Mouse (Mus musculus) ES-CJ7 (cell line): ENCODE results near the gene Serpinb6e.

Experiments
- DNase-seq: peaks from one replicate; pipeline ENCODE4 v3.0.0; 2011; ENCODE audit warnings: low read depth, low spot score

Serpinb6e gene

DNA sequence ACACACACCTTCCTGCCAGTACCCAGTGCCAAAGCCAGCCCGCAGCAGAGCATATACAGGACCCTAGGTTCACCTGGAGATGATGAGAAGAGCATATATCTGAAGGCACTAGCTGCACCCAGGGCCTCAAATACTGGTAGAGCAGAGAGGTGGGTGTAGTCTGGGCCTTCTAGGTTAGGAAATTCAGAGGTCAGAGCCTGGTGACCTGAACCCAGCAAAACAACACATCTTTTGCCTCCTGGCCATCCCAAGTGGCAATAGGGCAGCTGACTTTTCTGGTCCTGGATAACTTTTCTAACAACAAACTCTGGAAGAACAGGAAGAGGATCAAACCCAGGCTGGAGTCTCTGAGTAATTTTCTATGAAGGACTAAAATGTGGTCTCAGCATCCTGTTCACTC is at the start of gene Serpinb6e:
Gene Serpinb6e (minus strand): TSS at position 101 of the 400 bp plus-strand sequence.
- DNase-seq: no peak

DNA sequence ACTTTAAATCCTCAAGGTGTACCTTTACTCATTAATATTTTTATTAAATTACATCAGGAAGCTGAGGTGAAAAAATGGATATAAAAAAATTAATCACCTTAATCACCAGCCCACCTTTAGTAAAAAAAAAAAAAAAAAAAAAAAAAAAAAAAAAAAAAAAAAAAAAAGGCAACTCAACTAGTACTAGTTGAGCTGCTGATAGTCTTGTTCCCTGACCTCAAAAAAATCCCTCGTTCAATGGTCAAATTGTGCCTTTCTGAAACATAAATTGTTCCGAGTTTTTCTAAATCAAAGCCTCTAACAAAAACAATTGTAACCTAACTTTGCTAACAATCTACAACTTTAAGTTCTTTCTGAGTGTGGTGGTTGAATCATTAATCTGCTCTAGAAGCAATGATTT is 12.5 kb downstream of the Serpinb6e start:
- no peak for DNase-seq

DNA sequence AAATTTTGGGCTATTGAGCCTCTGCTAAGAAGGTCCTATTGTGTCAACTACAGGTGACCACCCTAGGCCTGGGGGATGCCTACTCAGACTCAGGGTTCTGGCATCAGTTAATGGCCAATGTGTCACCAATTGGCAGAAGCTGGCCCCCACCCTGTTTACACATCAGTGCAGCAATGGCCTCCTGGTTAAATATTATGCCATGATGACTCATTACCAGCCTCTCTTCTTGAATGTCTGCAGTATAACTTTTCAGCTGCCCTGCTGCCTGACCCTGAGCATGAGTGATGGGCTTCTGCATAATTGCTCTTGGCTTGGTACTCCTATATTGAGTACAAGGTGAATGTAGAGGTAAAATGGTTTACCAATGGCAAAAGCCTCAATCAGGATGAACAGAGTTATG is 19.8 kb downstream of the Serpinb6e start:
- no peak for DNase-seq

DNA sequence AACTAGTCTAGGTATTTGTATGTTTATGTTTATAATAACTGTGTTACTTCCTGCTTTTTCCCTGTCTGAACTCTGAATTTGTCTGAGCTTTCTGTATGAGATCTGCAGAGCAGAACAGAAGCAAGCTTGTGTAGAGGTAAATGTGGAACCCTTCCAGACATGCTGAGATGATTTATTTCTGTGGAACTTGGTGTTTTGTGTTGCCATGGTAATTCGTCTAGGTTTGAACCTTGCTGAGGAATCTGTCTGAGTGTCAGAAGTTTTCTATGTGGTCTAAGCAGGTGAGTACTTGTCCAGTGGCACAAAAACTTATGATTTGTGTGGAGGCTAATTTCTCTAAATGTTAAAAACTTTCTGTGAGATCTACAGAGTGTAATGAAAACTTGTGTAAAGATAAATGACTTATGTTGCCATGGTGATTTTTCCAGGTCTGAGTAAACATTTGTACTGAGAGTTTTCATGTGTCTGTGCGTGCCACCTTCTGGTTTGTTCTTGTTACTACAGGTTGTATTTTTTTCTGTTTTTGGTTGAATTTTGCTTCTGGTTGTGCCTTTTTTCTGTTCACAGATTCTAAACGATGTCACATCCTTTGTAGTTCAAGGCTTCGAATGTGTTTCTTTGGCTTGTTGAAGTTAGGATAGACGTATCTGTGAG is 21.6 kb downstream of the Serpinb6e start:
- DNase-seq: peak; percentile 23
